Mouse (Mus musculus) WW6 (cell line): ENCODE measurements around the gene Fam114a2.
"Not testable (repeated sequence)": the region's sequence is repeated elsewhere in the genome, so short reads cannot be mapped to it uniquely, and the experiment has no call there.

Experiments used
- DNase-seq: peaks from one replicate; pipeline ENCODE4 v3.0.0-alpha.2; 2013; ENCODE audit warnings: low read depth, low spot score

The Fam114a2 gene

GRCm38 (mm10) chr11:57518091-57518750, at the start of gene Fam114a2, which contains the start of gene Mfap3:
Gene Fam114a2 (minus strand): TSS chr11:57518617.
Gene Mfap3 (plus strand): TSS chr11:57518664.
- DNase-seq: peak; percentile 89

GRCm38 (mm10) chr11:57566091-57567035, 47.9 kb upstream of the Fam114a2 start:
- no peak for DNase-seq

GRCm38 (mm10) chr11:57564564-57564963, 46.1 kb upstream of the Fam114a2 start:
- DNase-seq: no peak

- DNase-seq: not testable (repeated sequence)
These were observed 39.5 kb upstream of the Fam114a2 start for GRCm38 (mm10) chr11:57557936-57558335.

- DNase-seq: no peak
These were observed 34.8 kb upstream of the Fam114a2 start for GRCm38 (mm10) chr11:57553015-57553780.

GRCm38 (mm10) chr11:57551016-57551415, 32.6 kb upstream of the Fam114a2 start:
- DNase-seq: no peak

GRCm38 (mm10) chr11:57550230-57550629, 31.8 kb upstream of the Fam114a2 start:
- DNase-seq: no peak

- DNase-seq: no peak
These were observed 30.5 kb upstream of the Fam114a2 start for GRCm38 (mm10) chr11:57548618-57549550.

GRCm38 (mm10) chr11:57540681-57541080, 22.3 kb upstream of the Fam114a2 start:
- DNase-seq: no peak

GRCm38 (mm10) chr11:57539841-57540418, 21.5 kb upstream of the Fam114a2 start:
- DNase-seq: no peak

GRCm38 (mm10) chr11:57535912-57536311, 17.5 kb upstream of the Fam114a2 start:
- DNase-seq: no peak

- no peak for DNase-seq
These were observed 13.9 kb upstream of the Fam114a2 start for GRCm38 (mm10) chr11:57532306-57532705.

GRCm38 (mm10) chr11:57531300-57531950, 13.0 kb upstream of the Fam114a2 start:
- no peak for DNase-seq

- DNase-seq: no peak
These were observed 10.7 kb upstream of the Fam114a2 start for GRCm38 (mm10) chr11:57529111-57529510.

GRCm38 (mm10) chr11:57527506-57527905, 9.1 kb upstream of the Fam114a2 start:
- DNase-seq: no peak

GRCm38 (mm10) chr11:57525900-57526299, 7.5 kb upstream of the Fam114a2 start:
- no peak for DNase-seq

GRCm38 (mm10) chr11:57524597-57524996, 6.2 kb upstream of the Fam114a2 start:
- no peak for DNase-seq

GRCm38 (mm10) chr11:57523418-57523817, 5.0 kb upstream of the Fam114a2 start:
- DNase-seq: no peak

- DNase-seq: no peak
These were observed 3.6 kb upstream of the Fam114a2 start for GRCm38 (mm10) chr11:57522046-57522445.

GRCm38 (mm10) chr11:57521206-57521605, 2.8 kb upstream of the Fam114a2 start:
- DNase-seq: no peak
